Mouse (Mus musculus) cerebellum, adult (tissue): ENCODE data around the gene Plcg1.

Experiments used
- ATAC-seq: cut with Nextera tagmentation; 2 replicates; pipeline ENCODE4 v1.9.2; 2017; ENCODE audit warnings: mild to moderate bottlenecking, moderate library complexity, mixed read lengths; ENCODE audit not compliant: insufficient number of reproducible peaks, low FRiP score, low TSS enrichment

The Plcg1 gene

GRCm38 (mm10) chr2:160734331-160734730 is 3.2 kb downstream of the Plcg1 start:
- ATAC-seq = no peak

DNA sequence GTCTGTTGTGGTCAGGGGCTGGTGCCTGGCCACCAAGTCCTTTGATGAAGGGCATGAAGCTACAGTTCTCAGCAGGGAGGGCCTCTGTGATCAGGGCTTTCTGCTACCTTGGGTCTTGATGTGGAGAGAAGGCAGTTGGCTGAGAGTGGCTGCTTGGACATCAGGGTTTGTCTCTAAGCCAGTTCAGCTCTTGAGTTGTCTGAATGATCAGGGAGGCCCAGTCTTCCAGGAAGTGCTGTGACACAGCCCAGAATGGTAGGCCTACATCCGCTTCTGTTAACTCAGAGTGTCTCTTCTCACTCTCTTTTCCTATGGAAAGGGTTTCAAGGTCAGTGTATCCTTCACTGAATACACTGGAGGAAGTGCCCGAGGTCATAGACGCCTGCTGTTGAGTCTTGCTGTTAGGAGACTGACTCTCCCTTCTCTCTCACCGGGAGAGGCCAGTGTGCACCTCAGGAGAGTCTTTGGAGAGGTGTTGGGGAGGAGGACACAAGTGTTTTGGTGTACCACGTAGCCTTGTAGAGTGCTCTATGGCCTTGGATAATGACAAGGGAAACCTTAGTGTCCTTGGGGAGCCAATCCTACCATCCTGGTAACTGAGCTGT is 4.7 kb downstream of the Plcg1 start:
- no peak for ATAC-seq

GRCm38 (mm10) chr2:160736466-160736865 is 5.4 kb downstream of the Plcg1 start:
- no peak for ATAC-seq

GRCm38 (mm10) chr2:160738354-160738753 is 7.3 kb downstream of the Plcg1 start:
- no peak for ATAC-seq

- no peak for ATAC-seq
Observed at GRCm38 (mm10) chr2:160739647-160740356, 8.7 kb downstream of the Plcg1 start.

DNA sequence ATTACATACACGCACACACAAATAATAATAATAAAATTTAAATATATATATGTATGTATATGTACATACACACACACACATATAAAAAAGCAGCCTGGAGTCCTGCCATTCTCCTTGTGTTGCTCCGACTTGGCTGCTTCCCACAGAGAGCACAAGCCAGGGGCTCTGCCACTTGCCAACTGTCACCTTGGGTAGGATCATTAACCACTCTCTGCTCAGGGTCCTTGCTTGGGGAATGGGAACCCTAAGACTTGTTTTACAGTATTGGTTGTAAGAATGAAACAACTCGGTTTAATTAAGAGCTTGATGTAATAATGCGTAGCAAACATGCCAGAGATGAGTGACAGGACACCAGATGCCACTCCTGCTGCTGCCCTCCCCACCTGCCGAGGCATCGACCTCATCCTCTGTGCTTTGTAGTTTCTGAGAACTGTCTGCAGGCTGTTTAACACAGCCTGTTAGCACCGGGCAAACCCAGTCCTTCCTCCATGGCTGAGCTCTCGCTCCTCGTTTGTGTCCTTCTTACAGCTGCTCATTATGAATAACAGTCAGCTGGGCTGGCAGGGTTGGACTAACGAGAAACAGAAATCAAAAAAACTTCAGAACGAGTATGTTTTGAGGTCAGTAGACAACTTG is 9.5 kb downstream of the Plcg1 start:
- no peak for ATAC-seq

GRCm38 (mm10) chr2:160741580-160741979 is 10.5 kb downstream of the Plcg1 start:
- ATAC-seq = no peak

GRCm38 (mm10) chr2:160742161-160742609 is 11.1 kb downstream of the Plcg1 start:
- ATAC-seq = no peak

- no peak for ATAC-seq
Observed at GRCm38 (mm10) chr2:160744040-160744822, 13.1 kb downstream of the Plcg1 start.

DNA sequence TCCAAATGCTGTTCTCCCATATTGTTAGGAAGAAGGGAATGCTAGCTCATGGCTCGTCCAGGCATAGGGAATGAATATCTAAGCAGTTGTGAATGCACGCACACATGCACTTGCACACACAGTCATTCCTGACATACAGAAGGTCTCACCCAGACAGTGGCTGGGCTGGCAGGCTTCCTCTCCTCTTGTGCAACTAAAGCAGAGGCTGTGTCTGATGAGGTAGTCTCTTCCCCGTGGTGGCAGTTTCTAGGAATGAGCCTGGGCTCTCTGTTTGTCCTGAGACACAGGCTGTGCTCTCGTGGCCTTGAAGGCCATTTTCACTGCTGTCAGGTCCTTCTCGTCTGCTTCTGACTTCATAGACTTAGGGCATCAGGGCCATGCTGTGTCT is 13.7 kb downstream of the Plcg1 start:
- ATAC-seq = no peak

GRCm38 (mm10) chr2:160745497-160745896 is 14.4 kb downstream of the Plcg1 start:
- ATAC-seq = no peak

DNA sequence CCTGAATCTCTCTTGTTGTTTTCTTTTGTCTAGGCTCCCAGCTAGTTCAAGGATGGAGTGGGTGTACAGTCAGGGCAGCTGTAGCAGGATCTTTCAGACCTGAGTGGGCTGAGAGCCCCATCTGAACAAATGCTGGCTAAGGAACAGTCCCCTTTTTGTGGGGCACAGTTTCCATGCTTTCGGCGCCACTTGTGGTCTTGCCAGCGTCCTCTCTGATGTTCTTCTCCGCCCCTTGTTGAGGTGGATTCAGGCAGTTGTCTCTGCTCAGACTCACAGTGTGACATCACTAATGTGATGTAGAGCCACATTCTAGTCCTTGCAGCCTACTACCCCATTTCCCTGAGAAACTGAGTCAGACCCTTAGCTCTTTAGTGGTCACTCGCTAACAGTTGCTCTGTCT is 15.5 kb downstream of the Plcg1 start:
- no peak for ATAC-seq

GRCm38 (mm10) chr2:160747075-160747474 is 16.0 kb downstream of the Plcg1 start:
- no peak for ATAC-seq

DNA sequence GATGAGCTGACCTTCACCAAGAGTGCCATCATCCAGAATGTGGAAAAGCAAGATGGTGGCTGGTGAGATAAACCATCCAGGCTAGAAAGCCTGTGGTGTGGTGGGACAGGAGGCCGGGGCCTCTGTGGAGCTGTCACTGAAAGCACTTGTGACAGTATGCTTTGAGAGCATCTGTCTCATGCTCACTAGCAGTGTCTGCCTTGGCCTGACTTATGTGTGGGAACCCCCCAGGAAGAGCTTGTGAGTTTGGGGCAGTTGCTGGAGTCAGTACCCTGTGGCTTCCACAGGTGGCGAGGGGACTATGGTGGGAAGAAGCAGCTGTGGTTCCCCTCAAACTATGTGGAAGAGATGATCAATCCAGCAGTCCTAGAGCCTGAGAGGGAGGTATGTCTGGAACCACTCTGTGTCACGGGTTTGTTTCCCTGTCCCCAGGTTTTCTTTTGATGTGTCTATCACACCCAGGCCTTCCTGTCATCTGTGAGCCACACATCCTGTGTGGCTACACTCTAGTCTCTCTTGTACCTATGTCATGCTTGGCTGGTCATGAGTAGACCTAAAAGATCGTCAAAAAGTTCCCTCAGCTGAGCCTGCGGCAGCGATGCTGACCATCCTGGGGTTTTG is 25.6 kb downstream of the Plcg1 start:
- no peak for ATAC-seq

DNA sequence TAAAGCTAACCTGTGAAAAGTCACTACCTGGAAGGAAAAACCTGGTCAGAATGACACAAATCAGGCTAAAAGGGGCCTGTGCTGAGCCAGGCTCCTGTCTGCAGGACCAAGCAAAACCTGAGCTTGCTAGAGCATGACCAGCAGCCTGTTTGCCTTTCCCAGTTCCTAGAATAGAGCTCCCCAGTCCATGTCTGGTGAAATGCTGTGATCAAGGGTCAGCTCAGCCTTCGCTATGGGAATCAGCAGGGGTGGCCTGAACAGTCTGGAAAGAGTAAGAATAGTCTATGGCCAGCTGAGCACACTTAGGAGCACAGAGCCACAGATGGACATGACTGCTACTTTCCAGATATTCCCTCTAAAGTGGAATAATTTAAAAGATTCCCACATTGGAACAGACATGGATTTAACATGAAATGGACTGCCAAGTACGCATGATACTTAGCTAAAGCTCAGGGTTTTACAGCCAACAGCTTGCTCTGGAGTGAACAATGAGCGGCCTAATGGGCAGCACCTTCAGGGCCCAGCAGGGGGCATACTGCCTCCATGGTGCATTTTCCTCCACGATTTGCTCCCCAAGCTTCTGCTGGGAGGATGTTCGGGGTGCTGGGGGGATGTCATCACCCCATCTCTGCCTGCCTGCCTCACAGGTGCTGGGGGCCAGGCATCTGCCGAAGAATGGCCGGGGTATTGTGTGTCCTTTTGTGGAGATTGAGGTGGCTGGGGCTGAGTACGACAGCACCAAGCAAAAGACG is 29.5 kb downstream of the Plcg1 start:
- ATAC-seq = 0 out of 2 replicates have a peak, but pooled peaks have one; percentile 5

GRCm38 (mm10) chr2:160763816-160764215 is 32.7 kb downstream of the Plcg1 start:
- ATAC-seq = no peak

GRCm38 (mm10) chr2:160764386-160764785 is 33.3 kb downstream of the Plcg1 start:
- no peak for ATAC-seq

GRCm38 (mm10) chr2:160765096-160765495 is 34.0 kb downstream of the Plcg1 start:
- no peak for ATAC-seq

- ATAC-seq = peak; percentile 17; the same call in 1 of the 2 replicates
Observed at GRCm38 (mm10) chr2:160766371-160766771, 35.3 kb downstream of the Plcg1 start.

- no peak for ATAC-seq
Observed at GRCm38 (mm10) chr2:160767201-160767600, 36.1 kb downstream of the Plcg1 start.
